Mouse (Mus musculus) left cerebral cortex, postnatal 36 days (tissue): Measurements from ENCODE around the gene Cybb. TPM values are rescaled to one million over a fixed set of nuclear protein-coding genes. Genes with fewer than 3 reads are reported as not detected.

Source experiments
- total RNA-seq, 2 experiments: library from RNA; stranded (reverse); gene quantifications; 2 replicates each; pipeline ENCODE4 v1.2.3; 2021

The Cybb gene
- total RNA-seq, 2 experiments from 2014 or later = 0.30 to 0.45 TPM

Other genes with a start within 250 kb of the Cybb start
- not detected for gene Gm14862, start 230.9 kb downstream of the Cybb start, total RNA-seq
- gene Xk, start 215.0 kb downstream of the Cybb start, total RNA-seq = 10 to 100 TPM; 13.2 to 15.7 TPM
- not detected for gene H2al1m, start 204.0 kb downstream of the Cybb start, total RNA-seq
- not detected for gene H2al1k, start 137.1 kb downstream of the Cybb start, total RNA-seq
- not detected for gene H2al1o, start 84.6 kb upstream of the Cybb start, total RNA-seq
- gene Dynlt3, start 175.2 kb upstream of the Cybb start, total RNA-seq = 100 to 1,000 TPM; 101 to 107 TPM